Mouse (Mus musculus) layer of hippocampus, postnatal 14 days (tissue): Measurements from ENCODE around the gene Cyp21a1. TPM values are rescaled to one million over a fixed set of nuclear protein-coding genes. Genes with fewer than 3 reads are reported as not detected.
"Not testable (repeated sequence)": the region's sequence is repeated elsewhere in the genome, so short reads cannot be mapped to it uniquely, and the experiment has no call there.

ENCODE experiments used
- DNase-seq, 2 experiments: peaks; one replicate each; pipeline ENCODE4 v3.0.0; 2021 to 2022; ENCODE audit warnings: low spot score in 2 of 2, mixed read lengths in 1 of 2
- long read RNA-seq, 2 experiments: library from polyadenylated mRNA; stranded (forward); transcript quantifications; one replicate each; pipeline ENCODE4 v2.0.0; 2021
- total RNA-seq, 2 experiments: library from RNA; stranded (reverse); gene quantifications; 2 replicates each; pipeline ENCODE4 v1.2.3; 2021

The Cyp21a1 gene
- not detected for total RNA-seq
- long read RNA-seq, experiment 1, result 0 reads
- long read RNA-seq, experiment 2, result 0 reads

GRCm38 (mm10) chr17:34804301-34804700 is at the start of gene Cyp21a1:
TSS of gene Cyp21a1 (minus strand) at chr17:34804561.
- DNase-seq, result not testable (repeated sequence)

GRCm38 (mm10) chr17:34853511-34853910 is 49.1 kb upstream of the Cyp21a1 start:
- no peak for DNase-seq

DNA sequence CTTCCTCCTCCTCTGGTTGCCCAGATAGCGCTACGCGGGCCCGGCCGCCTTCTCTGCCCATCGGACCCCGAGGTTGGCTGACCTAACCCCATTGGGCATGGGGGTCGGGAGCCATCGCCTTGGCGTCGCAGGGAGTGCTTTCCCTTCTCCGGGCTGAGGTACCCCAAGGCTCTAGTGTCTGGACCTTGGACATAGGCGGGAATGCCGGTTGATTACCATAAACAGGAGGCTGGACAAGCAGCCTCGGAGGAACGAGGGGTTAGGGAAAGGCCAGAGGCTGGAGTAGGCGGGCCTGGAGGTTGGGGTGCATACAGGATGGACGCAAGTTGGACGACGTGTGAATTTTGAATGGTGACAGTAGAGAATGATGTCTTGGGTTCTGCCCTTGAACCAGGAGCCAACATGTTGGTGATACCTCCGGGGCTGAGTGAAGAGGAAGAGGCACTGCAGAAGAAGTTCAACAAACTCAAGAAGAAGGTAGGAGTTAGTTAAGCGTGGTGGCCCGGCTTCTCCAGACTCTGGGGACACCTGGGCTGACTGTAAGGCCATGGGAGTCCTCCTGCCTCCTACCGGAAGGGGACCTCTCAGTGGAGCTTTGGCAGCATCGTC is 46.3 kb upstream of the Cyp21a1 start:
- no peak for DNase-seq

GRCm38 (mm10) chr17:34849722-34850516 is 45.6 kb upstream of the Cyp21a1 start, which contains the start of the genes Skiv2l and Nelfe:
TSS of gene Skiv2l (minus strand) at chr17:34850210.
TSS of gene Nelfe (plus strand) at chr17:34850391.
- DNase-seq, result peak; percentile 96 to 98

- DNase-seq, result no peak
Observed at GRCm38 (mm10) chr17:34847615-34848014, 43.3 kb upstream of the Cyp21a1 start.

DNA sequence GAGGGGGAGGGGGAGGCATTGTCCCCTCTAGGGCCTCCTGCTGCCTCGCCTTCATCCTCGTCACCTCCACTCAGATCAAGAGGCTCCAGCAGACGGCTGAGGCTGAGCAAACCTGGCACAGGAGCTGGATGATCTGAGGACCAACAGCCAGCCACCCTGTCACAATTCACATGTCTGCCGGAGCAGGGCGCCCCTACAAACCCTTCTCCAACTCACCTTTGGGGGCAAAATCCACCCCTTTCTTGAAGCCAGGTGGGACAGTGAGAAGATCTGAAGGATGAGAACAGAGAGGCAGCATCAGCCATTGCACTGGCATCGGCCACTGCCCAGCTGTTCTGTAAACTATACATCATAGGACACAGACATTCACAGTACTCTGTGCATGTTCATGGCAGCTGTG is 42.8 kb upstream of the Cyp21a1 start:
- no peak for DNase-seq

DNA sequence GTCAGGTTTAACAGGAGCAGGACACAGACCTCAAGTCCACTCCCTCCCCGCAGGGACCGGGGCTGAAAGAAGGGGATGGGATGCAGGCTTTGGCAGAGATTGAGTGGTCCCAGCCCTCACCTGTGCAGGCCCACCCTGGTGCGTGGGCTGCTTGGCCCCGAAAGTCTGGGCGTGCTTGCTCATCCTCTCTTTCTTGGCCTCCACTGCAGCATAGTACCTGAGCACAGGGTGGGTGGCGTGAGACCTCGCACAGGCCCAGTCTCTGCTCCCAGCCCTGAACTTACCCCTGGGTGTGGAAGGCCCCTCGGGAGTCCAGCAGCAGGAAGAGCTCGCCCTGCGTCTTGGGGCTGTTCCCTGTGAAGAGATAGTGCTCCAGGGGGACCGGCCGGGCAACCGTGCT is 40.5 kb upstream of the Cyp21a1 start:
- no peak for DNase-seq

DNA sequence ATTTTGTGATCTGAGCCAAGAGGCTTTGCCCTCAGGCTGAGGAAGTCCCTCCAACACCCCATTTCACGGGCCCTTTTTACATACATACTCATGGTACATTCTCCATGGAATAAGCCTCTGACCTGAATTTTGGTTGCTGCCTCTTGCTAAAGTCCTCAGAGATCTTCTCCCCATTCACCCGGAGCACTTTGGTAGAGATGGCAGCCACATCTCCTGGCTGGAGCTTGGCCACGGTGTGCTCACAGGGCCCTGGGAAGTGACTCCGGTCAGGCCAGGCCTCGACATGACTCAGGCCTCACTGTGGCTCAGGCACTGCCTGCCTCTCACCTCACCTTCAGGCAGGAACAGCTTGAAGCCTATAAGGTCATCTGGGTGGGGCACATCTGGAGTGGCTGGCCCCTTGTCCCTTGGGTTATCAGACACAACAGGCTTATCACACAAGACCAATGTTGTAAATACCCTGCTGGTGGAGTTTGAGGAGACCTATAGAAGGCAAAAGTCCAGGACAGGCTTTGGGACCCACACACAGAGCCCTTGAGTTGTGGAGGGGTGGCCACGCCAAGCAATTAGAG is 36.5 kb upstream of the Cyp21a1 start:
- no peak for DNase-seq

GRCm38 (mm10) chr17:34838785-34839184 is 34.4 kb upstream of the Cyp21a1 start:
- no peak for DNase-seq

DNA sequence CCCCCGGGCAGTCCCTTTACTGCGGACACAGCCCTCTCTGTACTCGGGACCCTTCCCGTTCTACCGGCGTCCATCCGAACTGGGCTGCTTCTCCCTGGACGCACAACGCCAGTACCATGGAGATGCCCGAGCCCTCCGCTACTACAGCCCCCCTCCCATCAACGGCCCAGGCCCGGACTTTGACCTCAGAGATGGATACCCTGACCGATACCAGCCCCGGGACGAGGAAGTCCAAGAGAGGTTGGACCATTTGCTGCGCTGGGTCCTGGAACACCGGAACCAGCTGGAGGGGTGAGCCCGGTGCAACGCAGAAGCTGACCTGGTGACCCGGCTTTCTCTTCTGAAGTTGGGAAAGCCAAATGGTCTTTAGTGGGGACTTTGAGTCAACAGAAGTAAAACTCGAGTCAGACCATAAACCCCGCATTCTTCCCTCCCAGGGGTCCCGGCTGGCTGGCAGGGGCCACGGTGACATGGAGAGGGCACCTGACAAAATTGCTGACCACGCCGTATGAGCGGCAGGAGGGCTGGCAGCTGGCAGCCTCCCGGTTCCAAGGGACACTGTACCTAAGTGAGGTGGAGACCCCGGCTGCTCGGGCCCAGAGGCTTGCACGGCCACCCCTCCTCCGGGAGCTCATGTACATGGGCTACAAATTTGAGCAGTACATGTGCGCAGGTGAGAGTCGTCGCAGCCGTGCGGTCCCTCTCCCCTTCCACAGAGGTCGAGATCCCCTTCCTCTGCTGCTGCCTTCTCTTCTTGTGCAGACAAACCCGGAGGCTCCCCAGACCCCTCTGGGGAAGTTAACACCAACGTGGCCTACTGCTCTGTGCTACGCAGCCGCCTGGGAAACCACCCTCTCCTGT is 33.3 kb upstream of the Cyp21a1 start:
- DNase-seq, result no peak

GRCm38 (mm10) chr17:34836856-34837221 is 32.5 kb upstream of the Cyp21a1 start, which contains the start of the genes Stk19 and Dxo:
TSS of gene Stk19 (minus strand) at chr17:34836945.
TSS of gene Dxo (plus strand) at chr17:34837019.
- DNase-seq, result peak; percentile 98

GRCm38 (mm10) chr17:34836155-34836855 is 31.9 kb upstream of the Cyp21a1 start:
- peak in 1 of 2 experiments; percentile 24 for DNase-seq

- DNase-seq, result not testable (repeated sequence)
Observed at GRCm38 (mm10) chr17:34830776-34831175, 26.4 kb upstream of the Cyp21a1 start.

- DNase-seq, result no peak
Observed at GRCm38 (mm10) chr17:34814818-34815370, 10.5 kb upstream of the Cyp21a1 start.

GRCm38 (mm10) chr17:34813747-34814146 is 9.4 kb upstream of the Cyp21a1 start:
- not testable (repeated sequence) for DNase-seq

DNA sequence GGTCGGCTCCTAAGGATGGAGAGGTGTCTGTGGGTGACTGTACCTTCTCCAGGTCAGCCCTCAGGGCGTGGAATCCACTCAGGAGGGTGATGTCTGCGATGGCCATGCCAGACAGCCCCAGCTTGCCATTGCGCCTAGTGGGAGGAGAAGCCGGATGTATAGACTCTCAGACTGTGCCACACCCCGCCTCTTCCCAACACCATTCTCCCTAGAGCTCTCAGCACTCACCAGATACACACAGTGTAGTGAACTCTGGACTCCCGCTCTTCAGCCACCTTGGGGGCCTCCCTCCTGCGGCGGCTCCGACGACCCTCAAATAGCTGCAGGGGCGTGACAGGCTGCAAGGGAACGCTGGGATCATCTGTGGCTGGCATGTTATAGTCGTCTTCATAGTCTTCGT is 6.9 kb upstream of the Cyp21a1 start:
- no peak for DNase-seq

DNA sequence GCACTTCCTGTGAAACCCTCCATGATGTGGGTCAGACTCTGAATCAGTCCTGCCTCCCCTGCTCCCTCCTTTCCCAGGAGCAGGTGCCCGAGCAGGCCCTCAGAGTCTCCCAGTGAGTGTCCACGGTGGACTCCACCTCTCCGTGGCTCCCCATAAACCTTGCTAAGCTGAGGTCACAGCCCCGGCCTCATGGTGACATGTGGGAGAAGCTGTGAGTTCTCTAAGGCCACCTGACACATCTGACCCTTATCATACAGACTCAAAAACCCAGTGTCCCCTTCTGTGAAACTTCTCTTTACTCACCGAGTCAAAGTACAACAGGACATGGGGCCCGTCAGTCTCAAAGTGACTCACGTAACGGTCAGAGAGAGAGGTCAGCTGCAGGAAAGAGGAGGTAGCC is 6.5 kb upstream of the Cyp21a1 start:
- DNase-seq, result not testable (repeated sequence)

DNA sequence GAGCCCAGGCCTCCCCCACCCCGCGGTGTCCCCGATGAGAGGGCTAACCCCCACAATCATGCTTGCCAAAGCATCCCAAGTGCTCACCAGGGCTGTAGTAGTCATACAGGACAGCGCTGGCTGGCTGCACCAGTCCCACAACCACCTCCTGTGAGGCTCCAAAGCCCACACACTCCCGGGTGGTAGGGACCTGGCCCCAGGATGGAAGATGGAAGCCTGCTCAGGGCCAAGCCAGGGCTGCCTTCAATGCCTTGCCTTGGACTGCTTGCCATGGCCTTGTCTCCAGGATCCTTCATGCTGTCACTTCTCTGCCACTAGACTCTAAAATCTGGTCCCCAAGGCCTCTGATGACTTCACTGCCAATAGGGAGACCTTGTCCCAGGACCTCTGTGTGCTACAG is 6.0 kb upstream of the Cyp21a1 start:
- DNase-seq, result not testable (repeated sequence)

DNA sequence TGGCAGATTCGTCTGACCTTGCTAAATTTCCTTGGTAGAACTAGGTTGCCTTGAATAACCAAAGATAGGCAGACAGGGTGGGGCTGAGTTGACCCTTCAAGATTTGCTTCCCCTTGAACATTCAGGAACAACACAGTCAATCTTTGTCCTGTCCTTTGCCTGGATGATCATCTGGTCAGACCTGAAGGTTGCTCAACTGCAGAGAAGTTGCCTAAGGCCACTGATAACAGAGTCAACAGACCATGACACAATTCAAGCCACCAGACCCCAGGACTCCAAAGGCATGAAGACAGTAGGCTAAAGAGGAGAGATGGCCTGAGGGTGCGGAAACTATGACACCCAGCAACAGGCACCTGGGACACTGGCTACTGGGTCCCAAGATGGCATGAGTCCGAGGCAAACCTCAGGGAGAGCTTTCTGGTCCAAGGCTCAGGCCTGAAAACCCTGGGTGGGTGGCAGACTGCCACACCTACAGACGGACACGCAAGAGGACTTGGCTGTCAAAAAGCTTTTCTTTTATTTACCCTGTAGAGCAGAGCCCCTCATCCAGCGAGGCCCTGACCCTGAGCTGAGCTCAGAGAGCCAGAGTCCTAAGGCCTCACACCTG is 4.3 kb upstream of the Cyp21a1 start:
- DNase-seq, result no peak

DNA sequence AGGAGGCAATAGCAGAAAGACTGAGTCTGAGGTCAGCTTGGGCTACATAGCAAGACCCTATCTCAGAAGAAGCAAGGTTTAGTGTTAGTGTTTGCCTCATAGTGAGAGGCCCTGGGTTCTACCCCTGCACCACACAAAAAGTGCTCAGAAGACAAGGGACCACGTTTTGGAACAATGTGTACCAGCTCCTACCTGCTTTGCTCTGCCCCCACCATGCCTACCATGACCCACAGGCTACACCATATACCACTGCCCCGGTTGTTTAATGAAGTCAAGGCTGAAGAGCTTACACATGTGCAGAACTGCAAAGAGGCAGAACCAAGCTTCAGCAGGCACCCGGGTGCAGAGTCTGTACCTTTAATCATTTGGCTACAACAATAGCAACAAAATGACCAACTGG is 2.8 kb upstream of the Cyp21a1 start:
- DNase-seq, result no peak
